Mouse (Mus musculus) adrenal gland, adult 18-20 months (tissue): Measurements from ENCODE around the gene Angptl2. TPM values are rescaled to one million over a fixed set of nuclear protein-coding genes. Genes with fewer than 3 reads are reported as not detected.
"Not testable (repeated sequence)": the region's sequence is repeated elsewhere in the genome, so short reads cannot be mapped to it uniquely, and the experiment has no call there.

ENCODE experiments used
- DNase-seq, 2 experiments: peaks; one replicate each; pipeline ENCODE4 v3.0.0; 2021 to 2022; ENCODE audit warnings: low spot score in 2 of 2
- total RNA-seq, 2 experiments: library from RNA; stranded (reverse); gene quantifications; 1 replicate in 1 of 2; 2 replicates in 1 of 2; pipeline ENCODE4 v1.2.3; 2021

Angptl2 gene
- total RNA-seq, 2 experiments from 2014 or later, result 19.6 to 29.9 TPM

DNA sequence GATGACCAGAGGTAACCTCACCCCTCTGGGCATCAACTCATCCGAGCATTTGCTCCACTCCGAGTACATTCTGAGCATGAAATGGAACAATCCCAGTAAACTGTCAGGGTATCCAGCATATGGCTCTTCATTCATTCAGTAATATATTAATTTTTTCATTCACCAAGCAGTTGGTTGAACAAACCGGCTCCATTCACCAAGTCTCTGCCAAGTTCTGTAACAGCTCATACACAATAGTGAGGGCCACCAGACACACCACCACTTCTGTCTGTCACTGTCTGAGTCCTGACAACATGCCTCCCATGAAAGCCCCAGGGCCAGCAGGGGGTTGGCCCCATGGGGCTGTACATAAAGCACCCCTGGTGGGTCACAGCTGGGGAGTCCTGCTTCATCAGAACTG is 25.9 kb upstream of the Angptl2 start:
- no peak for DNase-seq

DNA sequence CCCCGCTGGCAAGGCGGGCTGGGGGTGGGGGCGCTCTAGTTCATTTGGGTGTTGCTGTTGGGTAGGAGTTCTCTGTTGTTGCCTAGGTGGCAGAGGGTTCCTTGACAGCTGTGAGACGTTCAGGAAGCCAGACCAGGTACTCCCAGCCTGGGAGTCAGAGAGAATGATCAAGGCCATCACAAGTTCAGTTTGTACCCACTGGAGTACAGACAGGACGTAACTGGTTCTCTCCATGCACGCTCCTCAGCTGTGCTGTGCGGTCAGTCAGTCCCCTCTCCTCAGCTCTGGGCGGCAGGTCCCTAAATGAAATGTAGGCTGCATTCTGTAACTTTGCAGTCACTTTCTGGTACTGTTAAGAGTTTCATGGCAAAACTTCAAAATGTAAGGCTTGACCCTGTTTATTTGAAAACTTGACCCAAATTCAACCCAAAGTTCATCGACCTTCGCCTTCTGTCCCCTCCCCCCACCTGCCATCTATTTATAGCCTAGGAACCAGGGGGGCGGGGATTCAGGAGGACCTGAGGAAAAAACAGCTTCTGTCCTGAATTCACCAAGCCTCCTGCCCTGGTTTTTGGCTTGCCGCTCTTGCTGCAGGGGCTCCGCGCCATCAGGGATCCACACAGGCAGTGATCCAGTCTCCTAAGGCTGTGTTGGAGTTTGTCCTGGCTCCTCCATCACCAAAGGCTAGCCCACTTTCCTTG is 15.4 kb upstream of the Angptl2 start:
- no peak for DNase-seq

DNA sequence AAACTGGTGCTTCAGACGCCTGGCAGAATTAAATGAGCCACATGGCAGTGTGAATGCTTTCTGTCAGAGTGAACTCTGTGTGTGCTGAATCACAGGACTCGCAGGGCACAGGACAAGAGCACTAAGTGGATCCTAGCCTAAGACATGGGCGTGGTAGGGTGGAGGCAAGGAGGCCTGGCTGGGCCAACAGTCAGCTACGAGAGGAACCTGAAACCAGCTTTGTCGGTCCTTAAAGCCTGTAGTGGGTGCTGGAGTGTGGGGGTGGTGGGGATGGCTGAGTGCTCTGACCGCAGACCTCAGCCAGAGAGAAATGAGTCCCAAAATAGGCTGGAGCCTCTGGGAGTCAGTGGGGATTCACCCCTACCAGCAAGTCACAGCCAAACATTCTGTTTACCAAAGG is 12.6 kb upstream of the Angptl2 start:
- no peak for DNase-seq

GRCm38 (mm10) chr2:33204980-33205379 is 10.9 kb upstream of the Angptl2 start:
- peak in 1 of 2 experiments; percentile 38 for DNase-seq

DNA sequence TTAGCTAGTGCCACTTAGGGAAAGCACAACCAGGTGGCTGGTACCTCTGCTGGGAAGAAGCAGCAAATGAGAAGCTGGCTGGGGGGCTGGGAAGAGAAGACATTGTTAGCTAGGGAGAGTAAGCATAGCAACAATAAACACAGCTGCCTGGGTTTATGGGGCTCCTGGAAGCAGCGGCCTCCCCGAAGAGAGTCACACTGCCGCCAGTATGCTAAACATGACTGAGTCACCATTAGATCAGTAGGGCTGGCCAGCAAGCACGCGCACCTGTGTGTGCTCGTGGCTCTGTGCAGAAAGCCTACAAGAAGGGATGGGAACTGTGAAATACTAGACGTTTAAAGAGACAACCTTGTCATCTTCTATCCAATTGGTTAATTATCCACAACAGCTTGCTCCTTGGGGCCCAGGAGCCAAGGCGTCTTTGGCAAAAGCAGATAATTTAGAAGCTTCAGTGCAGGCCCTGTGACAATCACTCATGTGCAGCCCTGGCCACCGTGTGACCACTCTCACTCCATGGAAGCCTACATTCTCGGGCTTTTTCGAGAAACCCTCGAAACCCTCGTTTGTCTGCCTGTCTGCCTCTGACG is 9.8 kb upstream of the Angptl2 start:
- DNase-seq, result no peak

GRCm38 (mm10) chr2:33207069-33207468 is 8.8 kb upstream of the Angptl2 start:
- DNase-seq, result no peak

DNA sequence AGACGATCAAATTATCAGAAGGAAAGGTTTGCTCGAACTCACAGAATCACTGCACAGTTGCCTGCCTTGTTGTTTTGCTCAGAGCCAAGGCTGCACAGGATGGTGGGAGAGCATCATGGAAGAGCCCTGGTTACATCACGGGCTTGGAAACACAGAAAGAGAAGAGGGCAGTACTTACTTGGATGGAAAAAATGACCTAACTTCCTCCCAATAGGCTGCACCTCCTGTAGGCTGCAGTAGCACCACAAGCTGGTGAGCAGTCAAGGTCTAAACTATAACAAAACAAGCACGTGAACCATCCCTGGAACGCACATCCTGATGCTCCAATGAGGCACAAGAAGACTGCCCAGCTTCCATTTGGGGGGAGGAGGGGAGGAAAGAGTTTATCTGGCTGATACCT is 7.7 kb upstream of the Angptl2 start:
- no peak for DNase-seq

DNA sequence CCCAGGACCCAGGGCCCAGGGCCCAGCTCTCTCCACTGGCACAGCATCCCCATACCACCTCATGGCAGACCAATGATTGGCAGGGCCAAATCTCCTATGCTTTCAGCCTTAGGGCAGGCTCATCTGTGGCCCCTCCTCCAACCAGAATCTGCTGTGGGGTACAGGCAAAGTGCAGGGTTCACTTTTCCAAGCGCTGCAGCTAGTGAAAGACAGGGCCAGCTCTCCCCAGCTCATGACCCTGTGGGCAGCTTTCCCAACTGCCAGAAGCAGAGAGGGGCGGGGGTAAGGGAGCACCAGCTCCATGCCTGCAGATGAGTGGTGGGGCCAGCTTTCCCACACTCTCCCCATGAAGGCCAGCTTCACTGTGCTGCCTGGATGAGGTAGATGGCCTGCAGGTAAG is 5.0 kb upstream of the Angptl2 start:
- DNase-seq, result no peak

GRCm38 (mm10) chr2:33211263-33211662 is 4.6 kb upstream of the Angptl2 start:
- DNase-seq, result not testable (repeated sequence)

GRCm38 (mm10) chr2:33215177-33215699 is 631 bp upstream of the Angptl2 start:
- no peak for DNase-seq

DNA sequence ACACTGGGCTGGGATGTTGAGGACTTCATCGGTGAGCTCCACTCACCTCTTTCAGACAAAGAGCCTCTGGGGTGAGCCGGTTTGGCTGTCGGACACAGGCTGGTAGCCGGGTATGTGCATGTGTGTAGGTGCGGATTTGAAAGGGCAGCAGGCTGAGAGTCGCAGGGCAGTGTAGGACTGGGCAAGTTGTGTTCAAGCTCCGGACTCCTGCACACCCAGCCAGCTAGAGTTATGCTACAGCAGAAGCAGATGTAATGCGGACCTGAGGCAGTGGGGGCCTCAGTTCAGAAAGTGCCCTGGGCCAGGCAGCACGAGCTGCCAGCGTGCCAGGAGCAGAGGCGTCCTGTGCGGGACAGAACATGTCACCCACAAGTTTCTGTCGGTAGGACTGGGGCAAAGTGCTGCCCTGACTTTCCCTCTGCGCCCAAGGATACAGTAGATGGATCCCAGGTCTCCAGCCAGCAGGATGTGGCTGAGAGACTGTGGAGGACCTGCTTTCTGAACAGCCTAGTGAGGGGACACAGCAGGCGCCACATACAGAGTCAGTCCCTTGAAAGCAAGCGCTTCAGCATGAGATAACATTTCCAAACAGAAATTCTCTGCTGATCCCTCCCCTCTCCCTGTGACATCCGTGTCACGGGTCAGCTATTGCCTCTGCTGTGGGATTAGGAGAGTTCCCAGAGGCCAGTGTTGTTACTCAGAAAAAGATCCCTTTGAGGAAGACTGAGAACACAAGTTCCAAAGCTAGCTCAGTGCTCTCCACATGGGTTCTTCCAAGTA is 966 bp downstream of the Angptl2 start:
- no peak for DNase-seq

DNA sequence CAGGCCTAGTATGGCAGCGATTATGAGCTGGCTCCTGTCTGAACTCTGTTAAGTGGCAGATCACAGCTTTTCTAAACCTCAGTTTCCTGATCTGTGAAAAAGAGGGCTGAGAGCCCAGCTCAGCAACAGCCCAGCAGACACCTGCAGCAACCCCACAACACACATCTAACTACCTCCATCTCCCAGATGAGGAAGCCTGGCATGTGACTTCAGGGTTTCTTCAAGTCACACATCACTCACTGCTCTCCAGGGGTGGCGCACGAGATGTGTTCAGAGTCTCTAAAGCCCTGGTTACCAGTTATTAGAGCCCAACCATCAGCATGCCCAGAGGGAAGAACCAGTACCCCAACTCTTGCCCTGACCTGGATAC is 1.5 kb downstream of the Angptl2 start:
- no peak for DNase-seq

GRCm38 (mm10) chr2:33218903-33219625 is 3.2 kb downstream of the Angptl2 start:
- peak; percentile 31 to 45 for DNase-seq

- DNase-seq, result no peak
Observed at GRCm38 (mm10) chr2:33219637-33220036, 3.8 kb downstream of the Angptl2 start.

DNA sequence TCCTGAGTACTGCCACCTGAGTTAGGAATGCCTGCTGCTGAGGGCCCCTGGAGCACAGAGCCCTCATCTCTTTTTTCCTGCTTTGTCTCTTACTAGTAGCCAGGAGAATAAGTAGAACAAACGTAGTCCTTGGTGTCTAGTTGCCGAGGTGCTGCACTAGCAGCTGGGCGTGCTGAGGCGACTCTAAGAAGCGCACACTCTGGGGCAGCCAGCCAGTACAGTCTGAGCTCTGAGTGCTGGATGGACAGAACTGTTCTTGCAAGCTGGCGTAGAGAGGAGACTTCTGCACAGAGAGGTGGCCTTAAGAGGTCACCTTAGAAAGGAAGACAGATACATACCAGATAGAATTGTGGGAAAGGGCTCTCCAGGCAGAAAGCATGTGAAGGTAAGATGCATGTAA is 4.4 kb downstream of the Angptl2 start:
- DNase-seq, result no peak

DNA sequence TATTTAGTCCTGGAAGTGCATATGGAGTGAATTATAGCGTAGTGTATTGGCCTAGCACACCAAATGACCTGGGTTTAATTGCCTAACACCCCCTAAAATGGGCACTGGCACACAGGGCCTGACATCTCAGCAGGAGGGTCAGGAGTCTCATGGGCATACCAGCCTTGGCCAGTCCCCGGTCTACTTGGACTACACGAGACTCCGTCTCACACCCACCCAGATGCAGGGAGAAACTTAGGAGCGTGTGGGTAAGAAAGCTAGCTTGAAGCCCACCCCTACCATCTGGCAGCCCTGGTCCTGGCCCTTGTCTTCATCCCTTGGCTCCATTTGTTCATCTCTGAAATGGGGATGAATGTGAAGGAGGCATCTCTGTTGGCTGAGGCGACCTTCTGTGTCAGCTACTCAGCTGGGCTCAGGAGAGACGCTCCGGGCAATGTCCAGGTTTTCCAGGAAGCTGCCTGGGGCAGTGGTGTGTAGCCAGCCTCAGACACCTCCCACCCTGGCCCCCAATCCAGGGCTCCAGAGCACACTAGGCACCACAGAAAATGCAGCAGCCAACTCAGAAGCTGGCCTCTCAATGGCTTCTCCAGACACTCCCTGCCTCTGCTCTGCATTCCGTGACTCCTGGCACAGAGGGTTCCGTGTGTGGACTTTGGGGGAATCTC is 4.9 kb downstream of the Angptl2 start:
- DNase-seq, result no peak

GRCm38 (mm10) chr2:33221339-33221900 is 5.6 kb downstream of the Angptl2 start:
- DNase-seq, result no peak

- no peak for DNase-seq
Observed at GRCm38 (mm10) chr2:33222480-33222879, 6.6 kb downstream of the Angptl2 start.

- DNase-seq, result no peak
Observed at GRCm38 (mm10) chr2:33223656-33224358, 7.9 kb downstream of the Angptl2 start.

DNA sequence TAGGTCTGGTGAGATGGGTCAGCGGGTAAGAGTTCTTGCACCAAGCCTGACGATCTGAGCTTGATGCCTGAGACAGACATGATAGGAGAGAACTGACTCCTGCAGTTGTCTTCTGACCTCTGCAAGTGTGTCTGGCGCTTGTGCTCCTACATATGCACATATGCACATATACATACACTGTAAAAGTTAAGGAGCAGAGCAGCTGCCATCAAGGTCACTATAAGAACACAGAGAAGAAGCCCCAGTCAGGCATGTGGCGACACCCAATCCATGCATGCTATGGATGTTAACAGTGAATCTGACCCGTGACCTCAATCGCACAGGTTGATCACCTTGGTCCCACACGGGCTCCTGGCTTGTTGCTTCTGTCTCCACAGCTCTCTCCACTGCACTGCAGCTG is 10.1 kb downstream of the Angptl2 start:
- DNase-seq, result no peak
